Mouse (Mus musculus): ENCODE measurements around the gene Fam198a. TPM values are rescaled to one million over a fixed set of nuclear protein-coding genes. Genes with fewer than 3 reads are reported as not detected.
A peak's percentile ranks its signal among the peaks of the same experiment; 100 is the strongest.

Fam198a gene
- polyA plus RNA-seq, 1 experiment from 2014 or later, result 0.25 TPM

DNA sequence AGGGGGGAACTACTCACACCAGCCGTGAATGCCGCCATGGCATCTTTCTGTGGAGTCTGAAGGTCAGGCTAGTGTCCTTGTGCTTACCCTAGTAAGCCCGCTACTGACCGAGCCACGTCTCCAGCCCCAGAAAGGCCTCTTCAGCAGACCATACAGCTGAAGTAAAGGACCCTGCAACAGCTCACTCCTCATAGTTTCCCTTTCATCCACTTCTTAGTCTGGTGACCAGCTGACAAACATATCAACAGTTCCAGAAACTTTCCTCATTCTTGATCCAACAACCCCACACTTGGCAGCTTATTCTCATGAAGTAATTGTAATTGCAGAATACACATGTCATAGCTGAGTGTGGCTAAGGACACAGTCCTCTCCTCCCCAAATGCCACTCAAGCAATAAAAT lies 73.1 kb downstream of the Fam198a start:
- no peak overlapping the region for H3K9ac ChIP-seq
- no peaks in the 10 kb centered on the region for H3K27me3 ChIP-seq
- no peak overlapping the region for H3K27ac ChIP-seq
- DNase-seq, result no peak
- no peak for ATAC-seq (ENCODE audit: low read depth)
- H3K4me1 ChIP-seq (replicated peaks), result no peaks in the 10 kb centered on the region; the same call in 1 of the 2 replicates
- WGBS (ENCODE audit: insufficient replicate concordance), result 64% methylated on average over 5 of the region's 5 CpGs
- H3K9me3 ChIP-seq (replicated peaks), result no peaks in the 10 kb centered on the region
- no peak overlapping the region for H3K4me3 ChIP-seq (replicated peaks)
- no peak overlapping the region for H3K4me2 ChIP-seq
- H3K36me3 ChIP-seq, result no peaks in the 10 kb centered on the region

DNA sequence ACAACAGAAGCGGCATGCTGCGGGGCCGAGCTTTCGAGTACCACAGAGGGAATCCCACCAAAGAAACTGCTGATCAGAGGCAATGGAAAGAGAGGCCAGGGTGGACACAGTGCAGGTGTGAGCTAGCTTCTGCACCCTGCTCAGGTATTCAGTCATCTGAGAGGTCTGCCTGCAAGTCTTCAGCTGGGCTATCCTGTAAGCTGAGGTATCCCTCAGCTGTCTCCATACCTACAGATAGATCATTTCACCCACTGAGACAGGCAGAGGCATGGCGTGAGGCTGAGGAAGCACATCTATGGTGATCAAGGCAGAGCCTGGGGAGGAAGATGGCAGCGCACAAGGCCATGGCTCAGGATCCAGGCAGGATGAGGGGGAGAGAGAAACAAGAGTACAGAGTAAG lies 73.6 kb downstream of the Fam198a start:
- Histone ChIP-seq H3K27me3 (no peaks in the 10 kb centered on the region), H3K36me3 (no peaks in the 10 kb centered on the region), H3K4me1 (replicated peaks) (no peaks in the 10 kb centered on the region; the same call in 1 of the 2 replicates), H3K9ac (no peak overlapping the region), H3K4me3 (replicated peaks) (no peak overlapping the region), H3K4me2 (no peak overlapping the region), H3K9me3 (replicated peaks) (no peaks in the 10 kb centered on the region), H3K27ac (no peak overlapping the region)
- 64% methylated on average over 6 of the region's 6 CpGs for WGBS (ENCODE audit: insufficient replicate concordance)
- ATAC-seq (ENCODE audit: low read depth) (no peak), DNase-seq (no peak)

DNA sequence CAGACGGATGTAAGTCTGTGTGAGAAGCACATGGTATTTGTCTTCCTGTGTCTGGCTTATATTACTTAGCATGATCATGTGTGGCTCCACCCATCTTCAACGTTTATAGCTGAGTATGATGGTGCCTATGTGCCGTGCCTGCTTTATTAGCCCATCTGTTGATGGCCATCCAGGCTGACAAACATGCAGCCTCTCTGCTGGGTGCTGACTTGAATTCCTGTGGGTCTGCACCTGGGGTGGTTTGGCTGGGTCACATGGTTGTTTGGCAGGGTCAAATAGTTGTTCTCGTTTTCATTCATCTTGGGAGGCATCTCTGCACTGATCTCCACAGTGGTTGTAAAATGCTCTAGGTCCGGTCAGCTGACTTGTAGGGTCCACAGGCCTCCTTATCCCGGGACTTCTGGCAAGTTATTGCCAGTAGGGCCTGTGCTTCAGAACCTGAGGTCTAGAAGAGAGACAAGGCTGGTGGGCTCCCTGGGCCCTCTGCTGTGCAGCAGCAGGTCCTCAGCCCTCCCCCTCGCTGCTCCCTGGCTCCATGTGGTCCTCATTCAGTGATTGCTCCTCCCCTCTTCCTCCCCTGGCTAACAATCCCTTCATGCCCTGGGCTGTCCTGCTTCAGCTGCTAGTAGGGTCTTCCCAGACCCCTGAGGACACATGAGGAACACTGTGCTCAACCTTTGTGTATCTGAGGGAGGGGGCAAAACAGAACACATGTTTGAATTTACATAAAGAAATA lies 75.2 kb downstream of the Fam198a start:
- no peak for DNase-seq
- Histone ChIP-seq H3K4me1 (replicated peaks) (no peaks in the 10 kb centered on the region; the same call in 1 of the 2 replicates), H3K27me3 (no peaks in the 10 kb centered on the region), H3K36me3 (no peaks in the 10 kb centered on the region), H3K27ac (no peak overlapping the region), H3K9me3 (replicated peaks) (no peaks in the 10 kb centered on the region), H3K4me3 (replicated peaks) (no peak overlapping the region), H3K4me2 (no peak overlapping the region), H3K9ac (no peak overlapping the region)
- no peak for ATAC-seq (ENCODE audit: low read depth)
- WGBS (ENCODE audit: insufficient replicate concordance), result 52% methylated on average over 7 of the region's 7 CpGs

DNA sequence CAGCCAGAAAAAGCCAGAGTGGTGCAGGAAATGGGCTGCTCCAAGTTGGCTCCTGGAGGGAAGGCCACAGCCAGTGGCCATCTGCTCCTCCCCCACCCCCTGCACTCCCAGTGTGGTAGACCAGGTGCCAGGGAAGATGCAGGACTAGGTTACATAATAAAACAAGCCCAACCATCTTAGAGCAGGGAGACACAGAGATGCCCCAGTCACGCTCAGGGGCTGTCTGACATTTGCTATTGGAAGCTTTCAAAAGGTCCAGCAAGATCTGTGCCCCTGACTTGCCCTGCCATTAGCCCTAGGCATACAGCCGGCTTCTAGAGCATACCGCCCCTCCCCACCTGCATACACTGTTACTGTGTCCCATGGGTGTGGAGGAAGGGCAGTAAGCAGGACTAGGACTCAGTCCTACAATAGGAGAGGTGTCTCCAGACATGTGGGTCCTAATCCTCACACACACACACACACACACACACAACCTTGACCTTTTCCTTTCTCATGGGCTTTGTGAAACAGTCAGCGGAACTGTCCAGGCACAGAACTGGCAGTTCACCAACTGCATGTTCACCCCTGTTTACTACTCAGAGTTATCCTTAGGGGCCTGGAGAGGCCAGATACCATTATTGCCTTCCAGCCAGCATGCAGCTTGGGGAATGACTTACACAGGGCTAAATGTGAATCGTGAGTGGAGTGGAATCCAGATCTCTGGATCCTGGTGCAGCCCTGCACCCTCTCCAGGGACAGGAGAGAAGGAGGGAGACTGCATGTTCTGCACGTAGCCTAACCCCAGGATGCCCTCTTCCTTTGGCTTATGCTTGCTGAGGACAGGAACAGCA lies 76.5 kb downstream of the Fam198a start:
- Histone ChIP-seq H3K36me3 (no peaks in the 10 kb centered on the region), H3K4me2 (no peak overlapping the region), H3K27me3 (no peaks in the 10 kb centered on the region), H3K4me3 (replicated peaks) (no peak overlapping the region), H3K4me1 (replicated peaks) (no peaks in the 10 kb centered on the region; the same call in 1 of the 2 replicates), H3K9me3 (replicated peaks) (no peaks in the 10 kb centered on the region), H3K27ac (peak overlapping the region; percentile 44), H3K9ac (no peak overlapping the region)
- no peak for ATAC-seq (ENCODE audit: low read depth)
- WGBS (ENCODE audit: insufficient replicate concordance), result 55% methylated on average over 6 of the region's 6 CpGs
- DNase-seq, result no peak

DNA sequence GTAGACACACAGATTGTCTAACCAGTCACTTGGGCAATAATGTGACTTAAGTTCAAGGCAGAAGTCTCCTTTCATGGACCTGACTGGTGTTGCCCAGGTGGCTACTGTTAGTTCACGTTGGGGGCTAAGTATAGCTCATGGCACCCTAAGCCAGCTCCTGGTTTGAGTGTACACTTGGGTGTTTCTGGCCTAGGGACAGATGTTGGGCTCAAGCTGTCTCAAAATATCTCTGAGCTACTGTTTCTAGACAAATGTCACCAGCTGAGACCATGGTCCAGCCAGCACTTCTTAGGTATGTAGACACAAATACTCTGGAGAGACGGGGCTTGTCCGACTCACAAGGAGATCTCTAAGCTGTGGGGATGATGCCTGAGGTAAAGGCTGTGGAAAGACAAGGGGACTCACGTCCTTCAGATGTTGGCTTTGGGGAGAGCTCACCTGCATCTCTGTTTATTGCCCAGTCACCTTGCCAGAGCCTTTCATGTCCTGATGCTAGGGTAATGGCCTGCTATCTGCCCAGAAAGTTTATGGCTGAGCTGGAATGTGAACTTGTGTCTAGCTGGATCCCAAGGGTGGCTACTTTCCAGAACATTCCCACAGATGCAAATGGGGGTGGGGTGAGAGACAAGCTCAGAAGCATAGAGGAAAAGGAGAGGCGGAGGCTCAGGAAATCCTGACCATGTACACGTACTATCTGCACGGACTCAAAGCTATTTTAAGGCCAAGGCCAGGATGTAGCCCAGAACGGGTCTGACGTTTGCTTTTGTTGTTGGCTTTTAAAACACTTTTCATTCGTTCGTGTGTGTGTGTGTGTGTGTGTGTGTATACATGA lies 77.3 kb downstream of the Fam198a start:
- 34% methylated on average over 11 of the region's 11 CpGs for WGBS (ENCODE audit: insufficient replicate concordance)
- Histone ChIP-seq H3K9ac (no peak overlapping the region), H3K4me1 (replicated peaks) (no peaks in the 10 kb centered on the region; the same call in 1 of the 2 replicates), H3K27me3 (no peaks in the 10 kb centered on the region), H3K27ac (peak overlapping the region; percentile 44), H3K36me3 (no peaks in the 10 kb centered on the region), H3K4me3 (replicated peaks) (no peak overlapping the region), H3K9me3 (replicated peaks) (no peaks in the 10 kb centered on the region), H3K4me2 (no peak overlapping the region)
- no peak for DNase-seq
- ATAC-seq (ENCODE audit: low read depth), result no peak

DNA sequence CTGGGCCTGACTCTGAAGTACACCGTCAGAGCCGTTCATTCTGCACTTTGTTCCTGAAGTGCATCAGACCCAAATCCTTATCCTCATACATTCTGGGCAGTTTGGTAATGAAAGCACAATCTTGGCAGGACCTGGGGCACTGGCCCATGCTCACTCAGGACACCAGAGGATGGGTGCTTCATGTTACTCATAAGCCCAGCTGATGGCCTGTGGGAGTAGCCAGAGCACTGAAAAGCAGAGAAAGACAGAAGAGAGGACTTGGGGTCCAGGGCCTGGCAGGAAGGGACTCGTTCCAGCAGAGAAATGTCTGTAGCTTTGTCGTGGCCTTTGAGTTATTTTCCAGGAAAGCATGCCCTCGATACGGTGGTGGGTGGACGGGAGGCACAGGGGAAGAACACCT lies 79.0 kb downstream of the Fam198a start:
- H3K9ac ChIP-seq, result no peak overlapping the region
- ATAC-seq (ENCODE audit: low read depth), result no peak
- H3K27me3 ChIP-seq, result no peaks in the 10 kb centered on the region
- no peak overlapping the region for H3K4me3 ChIP-seq (replicated peaks)
- 75% methylated on average over 7 of the region's 7 CpGs for WGBS (ENCODE audit: insufficient replicate concordance)
- no peaks in the 10 kb centered on the region for H3K4me1 ChIP-seq (replicated peaks)
- DNase-seq, result no peak
- no peaks in the 10 kb centered on the region for H3K36me3 ChIP-seq
- H3K27ac ChIP-seq, result no peak overlapping the region
- no peak overlapping the region for H3K4me2 ChIP-seq
- H3K9me3 ChIP-seq (replicated peaks), result no peaks in the 10 kb centered on the region

Other genes starting within 250 kb of the Fam198a start
- 3.7 and 3.9 TPM in 2 replicates for gene Sec22c, start 245.5 kb upstream of the Fam198a start, polyA plus RNA-seq (2015; fragmentation: Nextera tagmentation; extraction: Ambion mirVana)
- gene Ss18l2, start 240.7 kb upstream of the Fam198a start, polyA plus RNA-seq (2015; fragmentation: Nextera tagmentation; extraction: Ambion mirVana), result 78.9 and 81.9 TPM in 2 replicates
- 29.7 and 33.3 TPM in 2 replicates for gene Nktr, start 231.8 kb upstream of the Fam198a start, polyA plus RNA-seq (2015; fragmentation: Nextera tagmentation; extraction: Ambion mirVana)
- 1.2 and 1.3 TPM in 2 replicates for gene Zfp651, start 191.7 kb upstream of the Fam198a start, polyA plus RNA-seq (2015; fragmentation: Nextera tagmentation; extraction: Ambion mirVana)
- 0.27 and 0.45 TPM in 2 replicates for gene Klhl40, start 173.4 kb upstream of the Fam198a start, polyA plus RNA-seq (2015; fragmentation: Nextera tagmentation; extraction: Ambion mirVana)
- 0.12 and 0.15 TPM in 2 replicates for gene Hhatl, start 158.5 kb upstream of the Fam198a start, polyA plus RNA-seq (2015; fragmentation: Nextera tagmentation; extraction: Ambion mirVana)
- gene Ccdc13, start 111.5 kb upstream of the Fam198a start, polyA plus RNA-seq (2015; fragmentation: Nextera tagmentation; extraction: Ambion mirVana), result not detected in 2 replicates
- gene Higd1a, start 92.6 kb upstream of the Fam198a start, polyA plus RNA-seq (2015; fragmentation: Nextera tagmentation; extraction: Ambion mirVana), result 105 and 113 TPM in 2 replicates
- gene Ackr2, start 52.6 kb upstream of the Fam198a start, polyA plus RNA-seq (2015; fragmentation: Nextera tagmentation; extraction: Ambion mirVana), result 0.21 and 0.27 TPM in 2 replicates
- 0.46 and 0.63 TPM in 2 replicates for gene Cyp8b1, start 34.7 kb upstream of the Fam198a start, polyA plus RNA-seq (2015; fragmentation: Nextera tagmentation; extraction: Ambion mirVana)
- gene Pomgnt2, start 46.1 kb downstream of the Fam198a start, polyA plus RNA-seq (2015; fragmentation: Nextera tagmentation; extraction: Ambion mirVana), result 2.6 and 3.0 TPM in 2 replicates
- gene Snrk, start 166.3 kb downstream of the Fam198a start, polyA plus RNA-seq (2015; fragmentation: Nextera tagmentation; extraction: Ambion mirVana), result 14.6 and 21.8 TPM in 2 replicates

Measured in liver, embryonic 13.5 days (tissue).